Mouse (Mus musculus) heart, embryonic 15.5 days (tissue): ENCODE results near the gene Vav3. TPM values are rescaled to one million over a fixed set of nuclear protein-coding genes. Genes with fewer than 3 reads are reported as not detected.

ENCODE experiments used
- ATAC-seq: fragments of 200-750 bp; cut with Nextera tagmentation; replicated peaks from 2 replicates; pipeline ENCODE4 v1.8.0; 2017; ENCODE audit warnings: low read depth, moderate TSS enrichment; ENCODE audit not compliant: insufficient number of reproducible peaks, insufficient read depth, low FRiP score
- H3K27ac ChIP-seq: fragments of 300-500 bp; sonication (generic); 2 replicates; pipeline ENCODE4 v1.5.1; 2015; ENCODE audit warnings: mild to moderate bottlenecking, inconsistent platforms
- H3K27me3 ChIP-seq: fragments of 300-500 bp; sonication (generic); 2 replicates; pipeline ENCODE4 v1.6.1; 2015; ENCODE audit warnings: inconsistent platforms
- H3K36me3 ChIP-seq: fragments of 300-500 bp; sonication (generic); 2 replicates; pipeline ENCODE4 v1.6.1; 2015; ENCODE audit warnings: mild to moderate bottlenecking, inconsistent platforms
- H3K4me1 ChIP-seq: fragments of 300-500 bp; sonication (generic); replicated peaks from 2 replicates; pipeline ENCODE4 v1.6.1; 2015; ENCODE audit warnings: inconsistent platforms
- H3K4me2 ChIP-seq: fragments of 300-500 bp; sonication (generic); 2 replicates; pipeline ENCODE4 v1.6.1; 2015; ENCODE audit warnings: inconsistent platforms, mild to moderate bottlenecking, moderate library complexity
- H3K4me3 ChIP-seq: fragments of 300-500 bp; sonication (generic); 2 replicates; pipeline ENCODE4 v1.5.1; 2015; ENCODE audit warnings: mild to moderate bottlenecking, inconsistent platforms
- H3K9ac ChIP-seq: fragments of 300-500 bp; sonication (generic); 2 replicates; pipeline ENCODE4 v1.6.1; 2015; ENCODE audit warnings: mild to moderate bottlenecking, inconsistent platforms
- H3K9me3 ChIP-seq: fragments of 300-500 bp; sonication (generic); replicated peaks from 2 replicates; pipeline ENCODE4 v1.6.1; 2016; ENCODE audit warnings: inconsistent platforms
- WGBS: fragments of 180-500 bp; shearing (Covaris S2); methylation state at CpG from one replicate; pipeline ENCODE4 v1.1.7; 2015; ENCODE audit warnings: mixed read lengths; 5-methylcytosine and 5-hydroxymethylcytosine counted together
- polyA plus RNA-seq: library from polyadenylated mRNA; unstranded; fragments of >200 nt; fragmentation: Nextera tagmentation; extraction: Ambion mirVana; gene quantifications from 2 replicates; pipeline ENCODE4 v1.2.1, GENCODE M21; 2015

Vav3 gene
- polyA plus RNA-seq, 1 experiment from 2014 or later = 7.4 TPM

DNA sequence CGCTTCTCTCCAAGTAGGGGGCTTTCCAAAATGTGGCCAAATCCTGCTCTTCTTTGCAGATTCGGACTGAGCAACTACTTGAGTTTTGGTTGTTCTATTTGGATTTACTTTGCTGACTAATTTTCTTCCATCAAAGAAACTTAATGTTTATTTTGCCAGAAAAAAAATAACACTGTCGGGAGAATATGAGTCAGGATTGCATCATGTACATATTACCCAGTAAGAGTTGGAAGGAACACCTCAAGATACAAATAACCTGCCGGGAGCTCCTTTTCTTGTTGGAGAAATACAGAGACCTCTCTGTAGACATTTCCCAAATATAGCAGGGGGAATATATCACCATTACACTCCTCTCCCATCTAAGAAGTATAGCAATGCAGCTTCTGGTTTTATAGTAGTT lies 300.3 kb downstream of the Vav3 start:
- Histone ChIP-seq H3K4me2 (no peak overlapping the region), H3K27ac (no peak overlapping the region), H3K4me3 (no peak overlapping the region), H3K9me3 (no peaks in the 10 kb centered on the region), H3K9ac (no peak overlapping the region), H3K4me1 (no peaks in the 10 kb centered on the region), H3K36me3 (no peaks in the 10 kb centered on the region), H3K27me3 (no peaks in the 10 kb centered on the region)
- WGBS = 87% methylated on average over 4 of the region's 4 CpGs
- ATAC-seq = no peak

DNA sequence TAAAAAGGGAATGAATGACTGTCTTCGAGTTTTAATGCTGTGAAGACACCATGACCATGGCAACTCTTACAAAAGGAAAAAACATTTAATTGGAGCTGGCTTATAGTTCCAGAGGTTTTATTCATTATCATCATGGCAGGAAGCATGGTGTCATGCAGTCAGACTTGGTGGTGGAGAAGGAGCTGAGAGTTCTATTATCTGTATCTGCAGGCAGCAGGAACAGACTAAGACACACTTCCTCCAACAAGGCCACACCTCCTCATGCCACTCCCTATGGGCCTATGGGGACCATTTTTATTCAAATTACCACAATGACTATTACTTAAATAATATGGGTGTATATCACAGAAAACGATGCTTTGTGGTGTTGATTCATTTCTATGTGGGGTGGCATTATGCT lies 307.8 kb downstream of the Vav3 start:
- Histone ChIP-seq H3K27me3 (no peaks in the 10 kb centered on the region), H3K4me2 (no peak overlapping the region), H3K9me3 (no peaks in the 10 kb centered on the region), H3K27ac (no peak overlapping the region), H3K9ac (no peak overlapping the region), H3K4me3 (no peak overlapping the region), H3K4me1 (no peaks in the 10 kb centered on the region), H3K36me3 (no peaks in the 10 kb centered on the region)
- 73% methylated on average over 2 of the region's 2 CpGs for WGBS
- ATAC-seq = no peak

DNA sequence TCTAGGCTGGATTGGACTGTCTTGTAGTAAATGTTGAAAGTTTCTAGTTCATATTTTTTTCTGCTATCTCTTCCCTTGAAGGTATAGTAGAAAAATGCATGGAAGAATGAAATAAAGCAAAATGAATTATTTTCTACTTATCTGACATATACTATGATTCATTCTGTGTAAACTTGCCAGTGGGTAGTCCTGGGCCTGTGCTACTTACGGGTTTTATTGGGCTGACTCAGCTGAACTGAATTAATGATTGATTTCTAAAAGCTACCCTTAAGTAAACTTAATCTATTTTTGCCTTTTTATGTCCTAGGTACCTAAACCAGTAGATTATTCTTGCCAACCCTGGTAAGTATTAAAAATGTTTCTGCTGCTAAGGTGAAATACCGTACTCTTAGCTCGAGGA lies 311.0 kb downstream of the Vav3 start:
- WGBS = 79% methylated on average over 3 of the region's 3 CpGs
- H3K36me3 ChIP-seq = no peaks in the 10 kb centered on the region
- no peak for ATAC-seq
- no peaks in the 10 kb centered on the region for H3K9me3 ChIP-seq
- H3K4me2 ChIP-seq = no peak overlapping the region
- H3K27me3 ChIP-seq = no peaks in the 10 kb centered on the region
- no peaks in the 10 kb centered on the region for H3K4me1 ChIP-seq
- no peak overlapping the region for H3K27ac ChIP-seq
- no peak overlapping the region for H3K9ac ChIP-seq
- H3K4me3 ChIP-seq = no peak overlapping the region

DNA sequence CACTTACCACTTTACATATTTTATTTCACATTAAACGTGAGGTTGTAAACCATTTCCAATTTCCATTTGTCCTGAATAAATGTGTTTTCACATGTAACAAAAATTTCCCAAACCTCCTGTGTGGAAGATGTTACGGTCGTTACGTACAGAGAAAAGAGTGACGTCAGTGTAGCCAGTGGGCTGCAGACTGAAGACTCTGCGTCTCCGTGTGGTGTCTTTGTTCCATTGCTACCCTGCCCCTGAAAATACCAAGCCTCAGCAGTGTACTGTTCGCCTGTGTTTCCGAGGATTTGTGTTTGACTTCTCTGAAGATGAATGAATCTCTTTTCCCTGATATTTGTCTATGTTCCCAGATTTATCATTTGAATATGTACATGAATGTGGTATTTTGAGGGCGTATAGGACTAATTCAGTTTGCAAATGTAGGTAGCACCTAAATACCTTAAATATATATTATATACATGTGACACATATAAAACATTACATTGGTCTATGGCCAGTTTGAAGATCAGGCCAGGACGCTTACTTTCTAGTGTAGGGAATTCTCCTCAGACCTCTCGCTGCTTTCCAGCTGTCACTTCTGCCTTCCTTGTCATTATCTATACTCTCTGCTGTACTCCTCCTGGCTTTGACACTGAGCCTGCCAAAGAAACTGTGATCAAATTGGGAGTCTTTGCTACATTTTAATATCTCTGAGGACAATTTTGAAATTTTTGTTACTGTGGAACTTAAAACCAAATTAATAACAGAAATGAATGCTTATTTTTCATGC lies 312.6 kb downstream of the Vav3 start:
- no peak overlapping the region for H3K4me3 ChIP-seq
- H3K4me1 ChIP-seq = no peaks in the 10 kb centered on the region
- no peak overlapping the region for H3K27ac ChIP-seq
- no peaks in the 10 kb centered on the region for H3K9me3 ChIP-seq
- H3K27me3 ChIP-seq = no peaks in the 10 kb centered on the region
- no peak overlapping the region for H3K4me2 ChIP-seq
- 84% methylated on average over 12 of the region's 12 CpGs for WGBS
- no peaks in the 10 kb centered on the region for H3K36me3 ChIP-seq
- no peak for ATAC-seq
- no peak overlapping the region for H3K9ac ChIP-seq

DNA sequence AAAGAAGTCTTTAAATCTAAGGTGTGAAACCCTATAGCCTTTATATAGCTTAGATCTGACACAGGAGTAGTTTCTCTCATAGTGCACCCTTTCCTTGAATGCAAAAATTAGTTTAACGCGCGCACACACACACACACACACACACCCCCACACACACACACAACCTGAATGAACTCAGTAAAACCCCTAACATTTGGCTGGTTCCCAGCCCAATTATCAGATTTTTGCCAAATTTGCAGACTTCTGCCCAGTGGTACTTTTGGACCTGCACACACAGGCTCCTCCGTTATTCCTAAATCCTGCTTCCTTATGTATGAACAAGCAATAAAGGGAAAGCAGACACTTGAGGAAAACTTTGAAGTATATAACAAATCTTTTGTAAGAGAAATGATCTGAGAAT lies 313.9 kb downstream of the Vav3 start:
- Histone ChIP-seq H3K4me1 (no peaks in the 10 kb centered on the region), H3K27ac (no peak overlapping the region), H3K4me2 (no peak overlapping the region), H3K27me3 (no peaks in the 10 kb centered on the region), H3K9ac (no peak overlapping the region), H3K36me3 (no peaks in the 10 kb centered on the region), H3K9me3 (no peaks in the 10 kb centered on the region), H3K4me3 (no peak overlapping the region)
- ATAC-seq = no peak
- WGBS = 96% methylated on average over 4 of the region's 4 CpGs

DNA sequence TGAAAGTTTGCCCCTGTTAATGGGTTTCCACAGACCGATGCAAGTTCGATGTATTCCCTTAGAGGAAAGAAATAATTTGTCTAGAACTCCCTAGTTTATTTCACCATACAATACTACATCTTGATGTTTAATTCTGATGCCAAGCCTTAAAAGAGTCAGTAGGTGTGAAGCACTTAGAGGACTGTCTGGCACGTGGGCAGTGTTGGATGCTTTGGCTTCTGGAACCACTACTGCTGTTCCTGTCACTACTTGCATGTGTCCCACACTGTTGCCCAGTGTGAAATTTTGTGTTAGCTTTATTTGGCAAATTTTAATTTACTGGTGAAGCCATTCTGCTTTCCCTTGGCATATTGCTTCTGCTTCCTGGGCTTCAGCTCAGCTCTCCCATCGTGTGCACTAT lies 331.3 kb downstream of the Vav3 start:
- H3K27ac ChIP-seq = no peak overlapping the region
- 89% methylated on average over 4 of the region's 4 CpGs for WGBS
- no peak for ATAC-seq
- H3K4me1 ChIP-seq = no peaks in the 10 kb centered on the region
- H3K27me3 ChIP-seq = no peaks in the 10 kb centered on the region
- H3K9ac ChIP-seq = no peak overlapping the region
- H3K4me3 ChIP-seq = no peak overlapping the region
- no peaks in the 10 kb centered on the region for H3K9me3 ChIP-seq
- no peak overlapping the region for H3K4me2 ChIP-seq
- H3K36me3 ChIP-seq = no peaks in the 10 kb centered on the region

DNA sequence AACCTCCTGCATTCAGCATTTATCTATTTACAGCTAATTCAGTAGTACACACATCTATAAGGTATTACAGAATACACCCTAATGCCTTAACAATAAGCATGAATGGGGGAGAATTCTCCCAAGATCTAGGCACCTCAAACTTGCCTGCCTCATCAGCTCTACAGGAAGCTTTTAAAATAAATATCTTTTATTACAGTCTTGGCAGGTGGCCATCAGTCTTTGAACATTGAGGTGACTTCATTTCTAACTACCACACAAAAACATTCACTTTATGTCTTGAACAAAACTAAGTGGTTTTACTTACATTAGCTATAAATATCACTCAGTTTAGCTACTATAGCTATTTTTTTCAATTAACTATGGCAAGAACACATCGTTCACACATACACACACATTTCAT lies 332.5 kb downstream of the Vav3 start:
- Histone ChIP-seq H3K9me3 (no peaks in the 10 kb centered on the region), H3K4me3 (no peak overlapping the region), H3K4me2 (no peak overlapping the region), H3K36me3 (no peaks in the 10 kb centered on the region), H3K9ac (no peak overlapping the region), H3K4me1 (no peaks in the 10 kb centered on the region), H3K27me3 (no peaks in the 10 kb centered on the region), H3K27ac (no peak overlapping the region)
- 85% methylated on average over 1 of the region's 1 CpGs for WGBS
- no peak for ATAC-seq

DNA sequence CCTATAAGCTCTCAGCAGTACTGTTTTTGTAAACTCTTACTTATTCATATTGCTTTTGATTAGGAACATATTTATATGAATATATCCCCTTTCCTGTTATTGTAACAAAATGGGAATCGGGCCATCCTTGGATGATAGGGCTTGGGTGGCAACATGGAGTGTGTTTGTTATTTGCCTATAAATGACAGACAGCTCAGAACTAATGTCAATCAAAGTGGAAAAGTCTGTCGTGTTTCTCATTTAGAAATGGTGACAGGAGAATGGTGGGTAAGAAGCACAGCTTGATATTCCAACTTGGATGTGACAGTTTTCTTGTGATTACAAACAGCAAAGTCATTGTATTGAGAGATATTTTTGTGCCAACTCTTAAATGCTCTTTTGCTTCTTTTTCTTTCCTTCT lies 339.8 kb downstream of the Vav3 start:
- no peak for ATAC-seq
- WGBS = 78% methylated on average over 2 of the region's 2 CpGs
- H3K4me2 ChIP-seq = no peak overlapping the region
- H3K36me3 ChIP-seq = no peaks in the 10 kb centered on the region
- no peak overlapping the region for H3K27ac ChIP-seq
- no peaks in the 10 kb centered on the region for H3K27me3 ChIP-seq
- H3K9ac ChIP-seq = no peak overlapping the region
- H3K4me1 ChIP-seq = no peaks in the 10 kb centered on the region
- H3K9me3 ChIP-seq = no peaks in the 10 kb centered on the region
- no peak overlapping the region for H3K4me3 ChIP-seq

DNA sequence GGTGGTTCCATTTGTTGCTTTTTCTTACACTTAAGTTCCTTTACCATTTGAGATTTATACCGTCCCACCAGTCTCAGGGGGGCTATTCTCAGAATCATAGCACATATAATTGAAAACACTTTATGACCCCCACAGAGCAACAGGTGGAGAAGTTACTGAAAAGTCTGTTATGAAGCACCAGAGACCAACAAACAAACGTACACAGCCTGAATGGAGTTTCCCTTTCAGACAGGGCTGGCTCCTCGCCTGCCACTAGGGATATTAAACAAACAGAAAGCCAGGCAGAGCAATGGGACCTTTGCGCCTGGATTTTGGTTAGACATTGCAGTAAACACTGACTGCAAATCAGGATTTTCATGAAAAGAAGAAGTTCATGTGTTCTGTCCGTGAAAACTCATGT lies 341.4 kb downstream of the Vav3 start:
- 81% methylated on average over 5 of the region's 5 CpGs for WGBS

DNA sequence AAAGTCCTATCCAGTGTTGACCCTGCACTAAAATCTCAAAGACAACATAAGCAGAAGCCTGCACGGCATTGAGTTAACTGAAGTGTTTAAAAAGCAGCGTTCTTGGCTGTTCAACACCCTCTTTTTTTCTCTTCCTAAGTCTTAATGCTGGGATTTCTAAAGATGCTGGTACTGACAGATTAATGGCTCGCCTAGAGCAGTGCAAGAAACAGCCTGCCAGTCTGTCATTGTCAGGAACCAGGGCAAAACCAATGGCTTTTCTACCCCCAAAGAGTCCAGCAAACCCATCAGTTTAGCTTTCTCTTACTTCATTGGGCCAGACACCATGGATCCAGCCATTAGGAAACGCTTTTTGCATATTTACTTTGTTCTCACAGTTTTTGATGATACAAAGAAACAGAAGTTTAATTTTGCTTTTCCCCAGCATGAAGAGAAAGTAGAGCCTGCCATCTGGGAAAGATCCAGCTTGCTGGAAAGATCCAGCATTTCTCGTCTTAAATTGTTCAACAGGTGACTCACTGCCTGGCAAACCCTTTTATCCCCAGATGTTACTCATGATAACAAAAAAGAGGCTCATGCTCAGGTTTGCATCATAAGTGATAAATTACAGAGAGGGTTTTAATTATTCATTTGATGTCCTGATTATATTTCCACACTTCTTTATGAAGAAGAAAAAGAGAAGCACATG lies 343.3 kb downstream of the Vav3 start:
- no peak for ATAC-seq
- 70% methylated on average over 5 of the region's 5 CpGs for WGBS
- H3K4me2 ChIP-seq = no peak overlapping the region

More for the DNA sequence above, 341.4 kb downstream of the Vav3 start:
- no peak overlapping the region for H3K4me2 ChIP-seq
- no peak overlapping the region for H3K4me3 ChIP-seq
- H3K36me3 ChIP-seq = no peaks in the 10 kb centered on the region
- ATAC-seq = no peak
- H3K4me1 ChIP-seq = no peaks in the 10 kb centered on the region
- H3K9me3 ChIP-seq = no peaks in the 10 kb centered on the region
- no peak overlapping the region for H3K9ac ChIP-seq
- no peak overlapping the region for H3K27ac ChIP-seq
- H3K27me3 ChIP-seq = no peaks in the 10 kb centered on the region

DNA sequence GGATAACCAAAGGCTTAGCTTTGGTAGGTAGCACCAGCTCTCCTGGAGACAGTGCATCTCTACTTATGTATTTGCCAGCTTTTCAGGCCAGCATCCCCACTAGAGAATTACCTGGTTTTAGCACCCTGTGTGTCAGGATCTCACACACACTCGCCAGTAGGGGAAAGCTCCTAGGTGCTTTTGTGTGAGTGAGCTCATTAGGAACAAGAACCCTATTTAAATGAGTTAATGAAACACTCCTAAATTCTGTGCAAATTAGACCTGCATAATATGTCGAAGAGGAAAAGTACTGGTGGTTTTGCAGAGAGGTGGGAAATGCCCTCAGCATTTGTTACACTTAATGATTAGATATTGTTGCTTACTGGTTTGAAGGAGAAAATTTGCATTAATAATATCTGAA lies 350.1 kb downstream of the Vav3 start:
- Histone ChIP-seq H3K4me3 (no peak overlapping the region), H3K4me2 (no peak overlapping the region), H3K36me3 (no peaks in the 10 kb centered on the region), H3K27ac (no peak overlapping the region), H3K9me3 (no peaks in the 10 kb centered on the region), H3K4me1 (no peaks in the 10 kb centered on the region), H3K9ac (no peak overlapping the region), H3K27me3 (no peaks in the 10 kb centered on the region)
- 62% methylated on average over 2 of the region's 2 CpGs for WGBS
- no peak for ATAC-seq

More for the DNA sequence above, 343.3 kb downstream of the Vav3 start:
- Histone ChIP-seq H3K27ac (no peak overlapping the region), H3K27me3 (no peaks in the 10 kb centered on the region), H3K9ac (no peak overlapping the region), H3K4me1 (no peaks in the 10 kb centered on the region), H3K4me3 (no peak overlapping the region), H3K9me3 (no peaks in the 10 kb centered on the region), H3K36me3 (no peaks in the 10 kb centered on the region)

DNA sequence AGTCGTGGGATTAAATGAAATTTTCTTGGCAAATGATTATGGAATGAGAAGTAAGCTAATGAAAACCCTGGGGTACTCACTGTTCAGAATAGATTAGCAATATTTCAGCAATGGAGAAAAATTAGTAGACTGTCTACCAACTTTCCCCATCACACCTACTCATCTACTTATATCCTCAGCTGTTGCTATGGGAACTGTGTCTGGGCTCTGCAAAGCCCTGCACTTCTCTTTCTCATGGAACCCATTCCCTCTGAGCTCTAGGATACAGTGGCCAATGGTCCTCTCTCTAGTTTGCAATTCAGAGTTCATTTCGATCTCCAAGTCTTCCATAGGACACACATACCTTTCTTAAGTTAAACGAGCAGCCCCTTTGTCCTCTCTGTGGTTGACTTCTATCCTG lies 352.2 kb downstream of the Vav3 start:
- Histone ChIP-seq H3K36me3 (no peaks in the 10 kb centered on the region), H3K4me2 (no peak overlapping the region), H3K27me3 (no peaks in the 10 kb centered on the region), H3K4me1 (no peaks in the 10 kb centered on the region), H3K9ac (no peak overlapping the region), H3K9me3 (no peaks in the 10 kb centered on the region), H3K27ac (no peak overlapping the region), H3K4me3 (no peak overlapping the region)
- ATAC-seq = no peak
- WGBS = 81% methylated on average over 3 of the region's 3 CpGs
